Mouse (Mus musculus) liver, embryonic 13.5 days (tissue): ENCODE measurements at regions not wholly inside any gene's neighbourhood (a gene's known extent, or its start where the extent isn't known, plus 50 kb on each side); places are given as distances from the start of the nearest gene placed in this dataset.
A peak's percentile ranks its signal among the peaks of the same experiment; 100 is the strongest.

ENCODE experiments used
- ATAC-seq: fragments of 200-750 bp; cut with Nextera tagmentation; 2 replicates; pipeline ENCODE4 v1.8.0; 2017; ENCODE audit warnings: low read depth, mild to moderate bottlenecking, moderate number of reproducible peaks, moderate library complexity
- DNase-seq: peaks from one replicate; pipeline ENCODE4 v3.0.0; 2022
- H3K27ac ChIP-seq: fragments of 300-500 bp; sonication (generic); 2 replicates; pipeline ENCODE4 v1.5.1; 2015; ENCODE audit warnings: moderate library complexity, mild to moderate bottlenecking, inconsistent platforms
- H3K27me3 ChIP-seq: fragments of 300-500 bp; sonication (generic); 2 replicates; pipeline ENCODE4 v1.6.1; 2015; ENCODE audit warnings: mild to moderate bottlenecking, inconsistent platforms
- H3K36me3 ChIP-seq: fragments of 300-500 bp; sonication (generic); 2 replicates; pipeline ENCODE4 v1.6.1; 2015; ENCODE audit warnings: mild to moderate bottlenecking, inconsistent platforms
- H3K4me1 ChIP-seq: fragments of 300-500 bp; sonication (generic); replicated peaks from 2 replicates; pipeline ENCODE4 v1.6.1; 2015; ENCODE audit warnings: inconsistent platforms
- H3K4me2 ChIP-seq: fragments of 300-500 bp; sonication (generic); 2 replicates; pipeline ENCODE4 v1.6.1; 2015; ENCODE audit warnings: inconsistent platforms, mild to moderate bottlenecking, moderate library complexity
- H3K4me3 ChIP-seq: fragments of 300-500 bp; sonication (generic); replicated peaks from 2 replicates; pipeline ENCODE4 v1.5.1; 2015; ENCODE audit warnings: mild to moderate bottlenecking, inconsistent platforms
- H3K9ac ChIP-seq: fragments of 300-500 bp; sonication (generic); 2 replicates; pipeline ENCODE4 v1.6.1; 2015; ENCODE audit warnings: mild to moderate bottlenecking, inconsistent platforms
- H3K9me3 ChIP-seq: fragments of 300-500 bp; sonication (generic); replicated peaks from 2 replicates; pipeline ENCODE4 v1.6.1; 2016; ENCODE audit warnings: inconsistent platforms
- WGBS: fragments of 180-500 bp; shearing (Covaris S2); methylation state at CpG from one replicate; pipeline ENCODE4 v1.1.7; 2015; ENCODE audit not compliant: insufficient replicate concordance; 5-methylcytosine and 5-hydroxymethylcytosine counted together

DNA sequence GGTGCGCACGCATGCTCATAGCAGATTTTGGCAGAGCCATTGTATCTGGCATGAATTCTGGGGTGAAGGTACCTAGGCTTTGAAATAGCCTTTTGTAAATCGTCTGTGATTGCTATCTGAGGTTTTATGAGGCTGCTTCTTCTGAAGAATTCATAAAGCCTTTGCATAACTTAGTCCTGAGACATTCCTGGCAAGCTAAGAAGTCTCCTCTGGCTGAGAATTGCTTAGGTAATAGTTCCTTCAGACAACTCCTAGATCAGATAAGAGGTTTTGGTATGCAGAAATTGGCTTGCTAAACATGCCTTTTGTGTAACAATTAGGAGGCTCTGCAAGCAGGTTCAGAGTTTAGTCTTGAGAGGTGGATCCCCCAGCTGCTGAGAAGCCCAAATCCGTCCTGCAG lies 82.7 kb downstream of the Pmp22 start:
- Histone ChIP-seq H3K4me2 (no peak overlapping the region), H3K9me3 (no peaks in the 10 kb centered on the region), H3K4me3 (no peak overlapping the region), H3K4me1 (no peaks in the 10 kb centered on the region), H3K27ac (no peak overlapping the region), H3K36me3 (no peaks in the 10 kb centered on the region), H3K9ac (no peak overlapping the region), H3K27me3 (no peaks in the 10 kb centered on the region)
- DNase-seq (no peak), ATAC-seq (no peak)
- 63% methylated on average over 4 of the region's 4 CpGs for WGBS

DNA sequence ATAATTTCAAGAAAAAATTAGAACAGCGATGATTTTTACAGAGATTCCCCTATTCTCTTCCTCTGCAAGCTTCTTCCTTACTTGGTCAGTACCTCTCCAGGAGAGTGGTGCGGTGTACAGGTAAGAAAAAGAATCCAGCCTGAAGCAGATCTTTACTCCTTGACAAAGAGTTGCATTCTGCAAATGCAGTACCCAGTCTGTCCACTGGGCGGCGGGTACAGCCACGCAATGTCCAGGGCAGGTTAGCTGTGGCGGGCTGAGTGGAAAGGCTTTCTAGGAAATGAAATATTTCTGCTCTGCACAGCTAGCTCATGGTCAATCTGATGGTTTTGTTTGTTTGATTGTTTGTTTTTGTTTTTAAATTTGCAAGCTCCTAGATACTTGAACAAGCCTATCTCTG lies 84.3 kb downstream of the Pmp22 start:
- H3K4me1 ChIP-seq, result no peaks in the 10 kb centered on the region
- no peak for ATAC-seq
- no peak overlapping the region for H3K4me3 ChIP-seq
- no peak overlapping the region for H3K27ac ChIP-seq
- H3K9ac ChIP-seq, result no peak overlapping the region
- H3K9me3 ChIP-seq, result no peaks in the 10 kb centered on the region
- peak; percentile 22 for DNase-seq
- H3K4me2 ChIP-seq, result no peak overlapping the region
- no peaks in the 10 kb centered on the region for H3K36me3 ChIP-seq
- H3K27me3 ChIP-seq, result no peaks in the 10 kb centered on the region
- WGBS, result 9% methylated on average over 6 of the region's 6 CpGs

DNA sequence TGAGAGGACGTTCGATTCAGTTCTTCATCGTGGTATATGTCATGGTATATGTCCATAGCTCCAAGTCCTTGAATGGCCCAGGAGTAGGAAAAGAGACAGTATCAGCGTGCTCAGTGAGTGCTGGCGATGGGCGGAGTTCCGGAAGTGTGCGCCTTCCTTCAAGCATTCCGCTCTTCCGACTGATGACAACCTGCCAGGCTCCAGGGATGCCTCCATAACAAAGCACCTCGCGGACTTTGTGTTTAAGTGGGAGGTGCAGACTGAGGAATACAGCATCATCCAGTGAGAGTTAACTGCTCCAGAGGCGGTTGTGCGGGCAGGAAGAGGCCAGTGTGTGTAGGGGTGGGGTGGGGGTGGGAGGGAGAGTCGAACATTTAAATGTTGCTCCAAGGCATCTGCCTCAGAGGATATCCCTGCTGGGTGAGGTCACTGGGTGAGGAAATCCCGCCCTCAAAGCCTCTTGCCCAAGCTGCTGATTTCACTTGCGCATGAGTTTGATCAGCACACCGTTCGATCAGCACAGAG lies 85.2 kb downstream of the Pmp22 start:
- H3K27me3 ChIP-seq, result no peaks in the 10 kb centered on the region
- no peaks in the 10 kb centered on the region for H3K4me1 ChIP-seq
- no peaks in the 10 kb centered on the region for H3K36me3 ChIP-seq
- no peak overlapping the region for H3K4me2 ChIP-seq
- H3K4me3 ChIP-seq, result no peak overlapping the region
- ATAC-seq (no peak), DNase-seq (no peak)
- no peak overlapping the region for H3K9ac ChIP-seq
- H3K27ac ChIP-seq, result no peak overlapping the region
- no peaks in the 10 kb centered on the region for H3K9me3 ChIP-seq
- WGBS, result 41% methylated on average over 19 of the region's 19 CpGs

DNA sequence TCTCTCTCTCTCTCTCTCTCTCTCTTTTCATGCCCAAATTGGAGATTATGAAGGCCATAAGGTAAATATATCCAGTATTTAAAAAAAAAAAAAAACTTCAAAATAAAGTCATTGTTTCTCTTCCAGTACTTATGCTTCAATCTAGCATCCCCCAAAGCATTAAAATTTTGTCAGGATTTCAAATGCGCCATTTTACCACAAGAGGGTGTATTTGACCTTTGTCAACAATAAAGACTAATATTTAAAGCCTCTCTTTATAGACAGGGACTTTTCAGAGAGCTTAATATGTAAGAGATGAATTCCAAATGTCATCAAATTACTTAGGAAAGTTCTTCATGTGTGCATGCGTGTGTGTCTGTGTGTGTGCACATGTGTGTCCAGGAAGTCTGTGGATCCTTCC lies 87.2 kb downstream of the Pmp22 start:
- Histone ChIP-seq H3K27ac (no peak overlapping the region), H3K4me3 (no peak overlapping the region), H3K4me1 (no peaks in the 10 kb centered on the region), H3K9me3 (no peaks in the 10 kb centered on the region), H3K4me2 (no peak overlapping the region), H3K27me3 (no peaks in the 10 kb centered on the region), H3K36me3 (no peaks in the 10 kb centered on the region), H3K9ac (no peak overlapping the region)
- DNase-seq (no peak), ATAC-seq (no peak)
- WGBS, result 65% methylated on average over 2 of the region's 2 CpGs

DNA sequence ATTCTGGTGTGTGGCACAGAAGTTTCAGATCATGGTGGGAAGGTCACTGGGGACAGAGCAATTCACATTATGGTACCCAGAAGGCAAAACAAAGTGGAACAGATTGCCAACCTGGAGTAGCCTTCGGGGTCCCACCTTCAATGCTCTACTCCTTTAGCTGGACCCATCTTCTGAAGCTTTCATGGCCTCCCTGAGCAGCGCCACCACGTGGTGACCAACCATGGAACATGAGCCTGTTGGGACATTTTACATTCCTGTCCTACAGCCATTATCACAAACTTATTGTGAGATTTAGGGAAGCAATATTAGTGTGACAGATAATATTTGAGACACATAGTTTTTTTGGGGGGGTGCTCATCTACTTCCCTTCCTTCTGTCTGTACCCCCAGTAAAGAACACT lies 88.3 kb downstream of the Pmp22 start:
- H3K9me3 ChIP-seq, result no peaks in the 10 kb centered on the region
- ATAC-seq, result no peak
- no peak overlapping the region for H3K4me3 ChIP-seq
- 47% methylated on average over 3 of the region's 3 CpGs for WGBS
- no peaks in the 10 kb centered on the region for H3K36me3 ChIP-seq
- H3K4me1 ChIP-seq, result no peaks in the 10 kb centered on the region
- H3K9ac ChIP-seq, result no peak overlapping the region
- no peak overlapping the region for H3K27ac ChIP-seq
- peaks cover 4% of the 10 kb centered on the region; the same call in 1 of the 2 replicates for H3K27me3 ChIP-seq
- no peak overlapping the region for H3K4me2 ChIP-seq
- DNase-seq, result no peak

DNA sequence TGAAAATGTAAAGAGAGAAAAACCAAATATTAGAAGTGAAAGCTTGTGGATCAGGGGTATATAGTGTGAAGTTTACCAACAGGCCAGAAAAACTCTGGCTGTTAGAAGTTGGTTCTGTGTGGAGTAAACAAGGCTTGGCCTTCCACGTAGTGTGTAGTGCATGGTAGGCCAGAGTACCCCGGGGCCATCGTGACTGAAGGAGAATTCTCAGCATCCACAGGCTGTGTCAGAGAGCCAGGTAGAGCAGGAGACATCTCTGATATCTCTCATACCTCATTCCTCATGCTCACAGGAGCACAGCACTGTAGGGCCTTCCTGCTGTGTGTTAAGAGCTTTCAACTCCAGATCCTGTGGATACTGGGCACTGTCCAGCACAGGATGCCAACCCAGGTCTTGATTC lies 97.7 kb downstream of the Pmp22 start:
- ATAC-seq, result no peak
- WGBS, result 68% methylated on average over 3 of the region's 3 CpGs
- H3K9ac ChIP-seq, result no peak overlapping the region
- H3K36me3 ChIP-seq, result no peaks in the 10 kb centered on the region
- H3K4me1 ChIP-seq, result no peaks in the 10 kb centered on the region
- H3K4me3 ChIP-seq, result no peak overlapping the region
- no peak overlapping the region for H3K4me2 ChIP-seq
- H3K27me3 ChIP-seq, result peaks cover 2% of the 10 kb centered on the region; the same call in 1 of the 2 replicates
- no peaks in the 10 kb centered on the region for H3K9me3 ChIP-seq
- no peak overlapping the region for H3K27ac ChIP-seq
- DNase-seq, result no peak

DNA sequence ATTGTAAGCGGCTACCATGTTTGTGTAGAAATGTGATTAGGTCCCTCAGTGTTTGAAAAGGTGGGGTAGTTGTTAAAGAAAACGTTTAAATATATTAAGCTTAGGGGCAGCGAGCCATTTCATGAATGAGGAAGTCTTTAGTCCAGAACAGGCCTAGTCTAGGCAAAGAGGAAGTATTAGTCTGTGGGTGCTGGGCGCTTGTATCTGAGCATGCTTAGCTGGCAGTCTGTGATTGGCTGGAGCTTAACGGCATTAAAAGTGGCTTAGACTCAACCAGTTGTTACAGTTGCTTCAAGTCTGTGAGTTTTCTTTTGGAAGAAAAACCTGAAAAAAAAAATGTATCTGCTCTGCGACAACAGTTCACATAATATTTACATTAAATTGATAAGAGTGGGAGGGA lies 102.0 kb downstream of the Pmp22 start:
- H3K4me1 ChIP-seq, result no peaks in the 10 kb centered on the region
- no peak overlapping the region for H3K27ac ChIP-seq
- H3K36me3 ChIP-seq, result no peaks in the 10 kb centered on the region
- ATAC-seq (no peak), DNase-seq (no peak)
- no peak overlapping the region for H3K4me3 ChIP-seq
- no peaks in the 10 kb centered on the region for H3K27me3 ChIP-seq
- 48% methylated on average over 6 of the region's 6 CpGs for WGBS
- H3K4me2 ChIP-seq, result no peak overlapping the region
- H3K9me3 ChIP-seq, result no peaks in the 10 kb centered on the region
- H3K9ac ChIP-seq, result no peak overlapping the region

DNA sequence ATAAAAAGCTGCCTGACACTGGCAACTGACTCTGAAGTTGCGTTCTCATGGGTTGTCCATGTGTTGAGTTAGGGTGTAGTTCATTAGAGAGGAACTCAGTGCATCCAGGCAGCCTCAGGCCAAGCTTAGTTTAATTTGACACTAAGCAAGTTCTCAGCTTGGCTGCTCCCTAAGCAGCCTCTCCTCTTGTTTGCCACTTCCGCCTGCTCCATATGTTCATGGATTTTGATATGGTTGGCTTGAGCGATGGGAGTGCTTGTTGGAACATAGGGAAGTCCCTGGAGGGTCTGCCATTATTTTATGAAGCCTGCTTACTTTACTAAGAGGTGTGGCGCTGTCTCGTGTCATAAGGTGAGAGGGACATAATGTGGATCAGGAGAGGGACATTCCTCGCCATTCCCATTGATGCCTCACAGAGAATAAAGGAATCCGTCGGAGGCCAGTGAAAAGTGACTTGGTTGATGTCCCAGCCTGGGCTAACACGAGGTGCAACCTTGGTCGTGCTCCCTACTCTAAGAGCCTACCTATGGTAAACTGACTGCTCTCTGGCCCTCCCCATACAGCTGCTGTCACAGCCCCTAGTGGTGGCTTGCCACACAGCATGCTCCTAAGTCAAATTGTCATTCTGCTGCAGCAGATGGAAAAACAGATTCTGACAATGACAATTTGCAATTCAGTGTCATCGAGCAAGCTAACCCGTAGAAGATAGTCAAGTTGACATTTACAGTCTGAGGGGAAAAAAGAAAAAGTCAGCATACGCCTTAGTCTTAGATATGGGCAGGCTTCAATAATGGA lies 104.6 kb downstream of the Pmp22 start:
- ATAC-seq (no peak), DNase-seq (no peak)
- Histone ChIP-seq H3K4me3 (no peak overlapping the region), H3K9me3 (no peaks in the 10 kb centered on the region), H3K27ac (no peak overlapping the region), H3K27me3 (no peaks in the 10 kb centered on the region), H3K9ac (no peak overlapping the region), H3K4me1 (no peaks in the 10 kb centered on the region), H3K36me3 (no peaks in the 10 kb centered on the region), H3K4me2 (no peak overlapping the region)
- WGBS, result 59% methylated on average over 13 of the region's 13 CpGs

DNA sequence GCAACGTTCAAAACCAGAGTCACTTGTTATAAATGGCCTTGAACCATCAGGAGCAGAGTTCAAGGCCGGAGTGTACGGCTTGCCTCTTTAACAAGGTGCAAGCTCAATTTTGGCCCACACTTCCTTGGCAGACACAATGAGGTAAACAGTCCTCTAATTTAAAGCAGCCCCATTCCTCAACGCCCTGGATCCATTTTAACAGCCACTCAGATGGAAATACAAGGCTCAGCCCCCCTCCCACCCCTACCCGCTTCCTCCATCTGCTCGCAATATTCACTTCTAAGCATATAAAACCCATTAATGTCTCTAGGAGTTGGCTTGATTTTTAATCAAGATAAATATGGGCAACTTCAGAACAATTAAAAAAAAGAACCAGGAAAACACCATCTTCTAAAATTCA lies 105.7 kb downstream of the Pmp22 start:
- Histone ChIP-seq H3K36me3 (no peaks in the 10 kb centered on the region), H3K9ac (no peak overlapping the region), H3K27me3 (no peaks in the 10 kb centered on the region), H3K27ac (no peak overlapping the region), H3K4me1 (no peaks in the 10 kb centered on the region), H3K4me3 (no peak overlapping the region), H3K4me2 (no peak overlapping the region), H3K9me3 (no peaks in the 10 kb centered on the region)
- no peak for DNase-seq
- ATAC-seq, result no peak
- 67% methylated on average over 6 of the region's 6 CpGs for WGBS

DNA sequence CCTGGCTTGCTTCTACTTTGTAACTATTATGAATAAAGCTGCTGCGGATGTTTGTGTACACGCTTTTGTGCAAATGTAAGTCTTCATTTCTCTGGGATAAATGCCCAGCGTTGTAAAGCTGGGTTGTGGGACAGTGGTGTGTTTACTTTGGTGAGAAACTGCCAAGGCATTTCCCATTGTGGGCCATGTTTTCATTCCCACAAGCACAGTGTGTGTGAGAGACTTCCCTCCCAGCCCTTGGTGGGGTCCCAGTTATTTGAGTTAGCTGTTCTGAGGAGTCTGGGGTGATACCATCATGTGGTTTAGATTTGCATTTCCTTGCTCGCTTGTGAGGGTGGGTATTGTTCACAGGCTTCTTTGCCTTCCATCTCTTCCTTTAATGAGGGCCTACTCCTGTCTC lies 109.9 kb downstream of the Pmp22 start:
- no peak for ATAC-seq
- no peaks in the 10 kb centered on the region for H3K4me1 ChIP-seq

DNA sequence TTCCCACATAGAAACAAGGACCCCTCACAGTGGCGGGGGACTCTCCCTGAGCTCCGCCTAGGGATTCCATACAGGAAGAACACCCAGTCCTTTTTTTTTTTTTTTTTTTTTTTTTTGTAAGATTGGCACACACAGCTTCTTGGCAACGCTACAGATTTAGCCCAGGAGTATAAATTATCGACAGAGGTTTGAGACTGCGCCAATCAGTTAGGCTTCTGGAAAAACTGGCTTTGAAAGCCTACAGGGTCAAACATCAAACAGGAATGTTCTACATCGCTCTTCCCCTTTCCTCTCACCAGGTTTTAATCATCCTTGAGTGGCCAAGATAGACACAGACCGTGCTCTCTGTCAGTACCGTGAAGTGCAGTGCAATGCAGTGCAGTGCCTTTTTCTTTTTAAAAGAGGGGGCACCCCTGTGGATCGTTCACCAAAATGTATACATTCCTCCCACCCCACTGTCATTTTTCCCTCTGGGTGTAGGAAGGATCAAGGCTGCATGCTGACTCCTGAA lies 115.2 kb downstream of the Pmp22 start:
- DNase-seq (no peak), ATAC-seq (no peak)
- Histone ChIP-seq H3K4me2 (no peak overlapping the region), H3K9ac (no peak overlapping the region), H3K27me3 (no peaks in the 10 kb centered on the region), H3K9me3 (no peaks in the 10 kb centered on the region), H3K27ac (no peak overlapping the region), H3K4me1 (no peaks in the 10 kb centered on the region), H3K4me3 (no peak overlapping the region), H3K36me3 (no peaks in the 10 kb centered on the region)
- WGBS, result 71% methylated on average over 9 of the region's 9 CpGs

More for the DNA sequence above, 109.9 kb downstream of the Pmp22 start:
- Histone ChIP-seq H3K36me3 (no peaks in the 10 kb centered on the region), H3K27me3 (no peaks in the 10 kb centered on the region), H3K9me3 (no peaks in the 10 kb centered on the region), H3K9ac (no peak overlapping the region), H3K4me2 (no peak overlapping the region), H3K4me3 (no peak overlapping the region), H3K27ac (no peak overlapping the region)
- no peak for DNase-seq
- WGBS, result 64% methylated on average over 4 of the region's 4 CpGs

DNA sequence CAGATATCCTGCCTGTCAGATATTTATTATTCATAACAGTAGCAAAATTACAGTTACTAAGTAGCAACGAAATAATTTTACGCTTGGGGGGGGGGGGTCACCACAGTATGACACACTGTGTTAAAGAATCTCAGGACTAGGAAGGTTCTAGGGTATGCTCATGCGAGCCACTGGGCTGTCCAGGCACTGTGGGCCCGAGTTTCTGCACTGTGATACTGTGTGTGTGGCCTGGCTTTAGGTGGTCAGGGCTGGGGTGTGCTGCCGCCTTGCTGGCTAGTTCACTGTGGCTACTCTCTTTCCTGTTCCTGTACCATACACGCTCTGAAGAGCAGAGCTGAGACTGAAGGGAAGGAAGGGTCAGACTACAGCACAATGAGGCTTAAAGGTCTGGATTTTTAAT lies 116.3 kb downstream of the Pmp22 start:
- Histone ChIP-seq H3K27ac (no peak overlapping the region), H3K27me3 (no peaks in the 10 kb centered on the region), H3K4me2 (no peak overlapping the region), H3K9me3 (no peaks in the 10 kb centered on the region), H3K9ac (no peak overlapping the region), H3K4me1 (no peaks in the 10 kb centered on the region), H3K36me3 (no peaks in the 10 kb centered on the region), H3K4me3 (no peak overlapping the region)
- no peak for ATAC-seq
- WGBS, result 52% methylated on average over 6 of the region's 6 CpGs
- no peak for DNase-seq
